In genomic region chr12:103343456-103343855, GRCm38 (mm10) we compare ENCODE assay signal across 12 mouse cellular contexts. TPM values are rescaled to one million over a fixed set of nuclear protein-coding genes. Genes with fewer than 3 reads are reported as not detected.
A peak's percentile ranks its signal among the peaks of the same experiment; 100 is the strongest.
DNase-seq lines count a peak whose midpoint lies in the region; ATAC-seq lines count a peak whose summit lies in the region.
"Had no signal": no experiment of that assay in that cellular context is flagged by ENCODE, and none has a peak within 500 bp of the region (broad histone marks: within the 10 kb centered on the region; RNA-seq: fewer than 3 reads in every experiment).

No protein-coding gene starts in this region.

- no peaks in the 10 kb centered on the region for H3K9me3 ChIP-seq in midbrain, embryonic 15.5 days

- H3K27ac ChIP-seq in midbrain, embryonic 15.5 days = no peak overlapping the region

- no peaks in the 10 kb centered on the region for H3K4me1 ChIP-seq in midbrain, embryonic 15.5 days

- no peaks in the 10 kb centered on the region for H3K36me3 ChIP-seq in midbrain, embryonic 15.5 days (replicated peaks)

- no peaks in the 10 kb centered on the region for H3K27me3 ChIP-seq in midbrain, embryonic 15.5 days (replicated peaks)

- H3K9ac ChIP-seq in midbrain, embryonic 15.5 days = no peak overlapping the region

- no peak overlapping the region for H3K4me3 ChIP-seq in midbrain, embryonic 15.5 days

- ATAC-seq in granulocyte monocyte progenitor cell, adult 5-6 weeks (replicated peaks; ENCODE audit: poor library complexity, severe bottlenecking) = peak; percentile 86
- peak; percentile 87 for ATAC-seq in megakaryocyte progenitor cell, adult 5-6 weeks (replicated peaks; ENCODE audit: poor library complexity)
- ATAC-seq in midbrain, embryonic 15.5 days (replicated peaks) = no peak
- ATAC-seq: forebrain, embryonic 14.5 days had no signal

- WGBS in midbrain, embryonic 15.5 days = 81% methylated on average over 8 of the region's 8 CpGs

- H3K4me2 ChIP-seq in midbrain, embryonic 15.5 days = no peak overlapping the region

- DNase-seq in lung, adult 18-20 months = peak; percentile 40 to 65
- DNase-seq in lung, postnatal 14 days = no peak
- DNase-seq in thymus, postnatal 25 days = peak; percentile 60
- DNase-seq in cerebellum, postnatal 4 days (ENCODE audit: low spot score in 2 of 2) = no peak
- DNase-seq in urinary bladder, postnatal 14 days (ENCODE audit: low spot score) = no peak
- DNase-seq: cerebellum, postnatal 14 days; heart, postnatal 14 days had no signal

RNA-seq across cellular contexts. Expression of gene Asb2, which starts 12.3 kb away (rescaled TPM):
- not detected in 2 replicates for total RNA-seq in granulocyte monocyte progenitor cell, adult 5-6 weeks (2014; fragmentation: Nextera tagmentation)
- 0.41 TPM in 1 of 2 replicates, not detected in the other for total RNA-seq in granulocyte monocyte progenitor cell, adult 5-6 weeks (2017)
- total RNA-seq in megakaryocyte progenitor cell, adult 5-6 weeks (2015) = 0.10 TPM in 1 of 2 replicates, not detected in the other
- not detected in 2 replicates for total RNA-seq in megakaryocyte progenitor cell, adult 5-6 weeks (2017)
- polyA plus RNA-seq in midbrain, embryonic 15.5 days (2015; fragmentation: Nextera tagmentation; extraction: Ambion mirVana) = 0.81 and 1.1 TPM in 2 replicates

RNA-seq across cellular contexts. Expression of gene Fam181a, which starts 32.7 kb away (rescaled TPM):
- total RNA-seq in granulocyte monocyte progenitor cell, adult 5-6 weeks (2014; fragmentation: Nextera tagmentation) = not detected in 2 replicates
- not detected in 2 replicates for total RNA-seq in granulocyte monocyte progenitor cell, adult 5-6 weeks (2017)
- total RNA-seq in megakaryocyte progenitor cell, adult 5-6 weeks (2015) = not detected in 2 replicates
- not detected in 2 replicates for total RNA-seq in megakaryocyte progenitor cell, adult 5-6 weeks (2017)
- 7.7 and 11.2 TPM in 2 replicates for polyA plus RNA-seq in midbrain, embryonic 15.5 days (2015; fragmentation: Nextera tagmentation; extraction: Ambion mirVana)
- total RNA-seq: heart, postnatal 14 days had no signal
- polyA plus RNA-seq: stomach, embryonic 14.5 days had no signal

RNA-seq across cellular contexts. Expression of gene Otub2, which starts 45.0 kb away (rescaled TPM):
- 0.56 and 0.66 TPM in 2 replicates for total RNA-seq in granulocyte monocyte progenitor cell, adult 5-6 weeks (2014; fragmentation: Nextera tagmentation)
- 0.67 and 0.78 TPM in 2 replicates for total RNA-seq in granulocyte monocyte progenitor cell, adult 5-6 weeks (2017)
- 0.54 and 3.0 TPM in 2 replicates for total RNA-seq in megakaryocyte progenitor cell, adult 5-6 weeks (2015)
- total RNA-seq in megakaryocyte progenitor cell, adult 5-6 weeks (2017) = 0.54 and 1.3 TPM in 2 replicates
- polyA plus RNA-seq in midbrain, embryonic 15.5 days (2015; fragmentation: Nextera tagmentation; extraction: Ambion mirVana) = 23.9 and 28.4 TPM in 2 replicates

Comparison
In these comparisons a context has a peak if more than half of its experiments do, and no peak if none do; other contexts are left out.
1. DNase-seq: peak in lung, adult 18-20 months (2 of 2) and thymus, postnatal 25 days (single experiment); none in lung, postnatal 14 days (single experiment), cerebellum, postnatal 4 days (0 of 2) and urinary bladder, postnatal 14 days (single experiment).